Mouse (Mus musculus) NIH3T3 (cell line): ENCODE measurements around the gene Ksr2.
"Not testable (repeated sequence)": the region's sequence is repeated elsewhere in the genome, so short reads cannot be mapped to it uniquely, and the experiment has no call there.

Experiments
- DNase-seq: peaks from one replicate; pipeline ENCODE4 v3.0.0-alpha.2; 2012; ENCODE audit warnings: low read depth

The Ksr2 gene

DNA sequence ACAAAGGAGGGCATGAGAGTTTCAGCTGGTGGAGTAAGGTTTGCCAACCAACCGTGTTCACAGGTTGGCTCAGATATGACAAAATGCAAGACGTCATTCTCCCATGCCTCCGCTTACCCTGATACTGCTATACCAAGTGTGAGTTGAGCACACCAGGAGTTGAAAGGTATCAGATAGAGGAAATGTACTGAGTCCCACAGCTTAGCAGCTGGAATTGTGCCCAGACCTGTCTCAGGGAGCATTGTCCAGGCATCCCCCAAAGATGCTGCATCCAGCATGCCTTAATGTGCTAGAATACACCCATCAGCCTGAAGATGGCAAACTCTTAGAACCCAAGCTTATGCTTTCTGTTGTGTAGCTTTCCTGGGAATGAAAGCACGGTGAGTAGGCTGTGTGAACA lies 206.5 kb downstream of the Ksr2 start:
- DNase-seq: no peak

DNA sequence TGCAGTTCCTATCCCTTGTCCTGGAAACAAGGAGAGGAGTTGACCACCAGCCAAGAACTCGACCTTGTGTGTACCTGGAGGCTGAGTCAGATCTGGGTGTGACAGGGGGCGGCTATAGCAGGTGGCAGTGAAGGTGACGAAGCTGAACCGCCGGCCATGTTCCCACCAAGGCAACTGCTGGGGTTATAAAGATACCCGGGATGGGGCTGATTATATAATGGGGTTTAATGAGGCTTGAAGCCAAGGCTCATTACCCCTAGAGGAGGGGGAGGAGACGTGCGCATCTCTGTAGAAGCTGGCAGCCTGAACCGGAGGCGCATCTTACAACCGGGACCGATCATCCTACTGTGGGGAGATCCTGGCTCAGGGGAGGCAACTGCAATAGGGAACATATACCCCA lies 208.4 kb downstream of the Ksr2 start:
- DNase-seq: no peak

GRCm38 (mm10) chr5:117623206-117623605 lies 209.4 kb downstream of the Ksr2 start:
- DNase-seq: not testable (repeated sequence)

GRCm38 (mm10) chr5:117626907-117627306 lies 213.1 kb downstream of the Ksr2 start:
- no peak for DNase-seq

DNA sequence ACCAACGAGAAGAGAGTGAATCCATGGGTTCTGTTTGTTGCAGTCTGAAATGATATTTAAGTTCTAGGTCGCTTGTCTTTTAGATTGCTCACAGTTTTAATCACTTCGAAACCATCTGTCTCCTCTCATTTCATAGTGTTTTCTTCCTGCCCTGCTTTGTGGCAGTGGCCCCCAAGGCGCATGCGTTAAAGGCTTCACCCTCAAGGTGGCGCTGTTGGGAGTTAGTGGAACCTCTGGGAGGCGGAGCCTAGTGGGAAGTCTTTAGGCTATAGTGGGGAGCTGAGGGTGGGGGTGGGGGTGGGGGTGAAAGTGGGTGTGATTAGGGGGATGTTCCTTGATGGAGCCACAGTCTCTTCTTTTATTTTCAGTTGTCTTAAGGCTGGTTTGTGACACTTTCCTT lies 214.6 kb downstream of the Ksr2 start:
- peak; percentile 18 for DNase-seq

DNA sequence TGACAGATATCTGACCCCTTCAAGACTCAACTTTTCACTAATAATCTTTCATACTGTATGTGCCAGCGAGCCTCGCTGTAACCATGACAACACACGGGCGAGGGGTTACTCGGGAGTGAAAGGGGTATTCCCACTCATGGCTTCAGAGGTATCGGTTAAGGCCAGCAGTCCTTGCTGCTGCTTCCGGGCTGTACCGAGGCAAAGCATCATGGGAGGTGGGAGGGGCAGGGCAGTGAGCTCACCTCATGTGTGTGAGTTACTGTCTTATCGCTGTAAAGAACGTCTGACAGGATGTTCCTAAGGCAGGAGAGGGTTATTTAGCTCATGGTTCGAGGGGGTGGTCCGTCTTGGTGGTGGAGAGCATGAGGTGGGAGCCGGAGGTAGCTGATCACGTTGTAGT lies 215.8 kb downstream of the Ksr2 start:
- no peak for DNase-seq

- no peak for DNase-seq
Observed at GRCm38 (mm10) chr5:117635211-117635610, 221.4 kb downstream of the Ksr2 start.

- DNase-seq: no peak
Observed at GRCm38 (mm10) chr5:117635838-117636237, 222.0 kb downstream of the Ksr2 start.

GRCm38 (mm10) chr5:117641585-117641984 lies 227.8 kb downstream of the Ksr2 start:
- DNase-seq: no peak

GRCm38 (mm10) chr5:117651238-117651886 lies 237.6 kb downstream of the Ksr2 start:
- no peak for DNase-seq

DNA sequence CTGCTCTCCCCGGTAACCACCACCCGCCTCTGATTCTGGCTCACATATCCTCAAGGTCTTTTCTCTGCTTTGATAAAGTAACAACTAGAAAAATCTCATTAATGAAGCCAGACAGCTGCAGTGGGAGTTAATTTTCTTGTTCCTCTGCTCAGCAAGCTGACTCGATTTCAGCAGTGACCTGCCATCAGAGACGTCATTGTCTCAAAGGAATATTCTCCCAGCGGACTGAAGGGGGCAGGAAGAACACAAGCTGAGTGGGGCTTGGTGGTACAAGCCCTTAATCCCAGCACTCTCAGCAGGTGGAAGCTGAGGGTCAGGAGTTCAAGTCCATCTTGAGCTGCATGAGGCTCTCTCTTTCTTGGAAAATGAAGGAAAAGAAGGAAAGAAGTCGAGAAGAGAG lies 244.8 kb downstream of the Ksr2 start:
- no peak for DNase-seq

GRCm38 (mm10) chr5:117659596-117659995 lies 245.8 kb downstream of the Ksr2 start:
- DNase-seq: no peak

DNA sequence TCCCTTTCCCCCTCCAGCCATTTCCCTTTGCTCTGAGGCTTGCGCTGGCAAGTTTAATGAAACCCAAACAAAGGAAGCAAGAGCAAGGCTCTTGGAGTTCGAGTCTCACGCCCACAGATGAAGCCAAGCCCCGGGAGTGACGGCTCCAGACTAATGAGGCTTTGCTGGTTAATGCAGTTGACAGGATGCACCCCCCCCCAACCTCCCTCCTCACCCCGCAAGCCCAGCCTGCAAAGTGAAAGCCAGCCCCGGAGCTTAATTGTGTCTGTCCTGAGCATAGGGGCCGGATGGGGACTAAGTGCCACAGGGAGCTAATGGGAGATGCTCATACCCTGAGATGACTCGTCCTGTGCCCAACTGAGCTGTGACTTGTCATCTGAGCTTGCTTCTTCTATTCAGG lies 251.4 kb downstream of the Ksr2 start:
- DNase-seq: no peak

DNA sequence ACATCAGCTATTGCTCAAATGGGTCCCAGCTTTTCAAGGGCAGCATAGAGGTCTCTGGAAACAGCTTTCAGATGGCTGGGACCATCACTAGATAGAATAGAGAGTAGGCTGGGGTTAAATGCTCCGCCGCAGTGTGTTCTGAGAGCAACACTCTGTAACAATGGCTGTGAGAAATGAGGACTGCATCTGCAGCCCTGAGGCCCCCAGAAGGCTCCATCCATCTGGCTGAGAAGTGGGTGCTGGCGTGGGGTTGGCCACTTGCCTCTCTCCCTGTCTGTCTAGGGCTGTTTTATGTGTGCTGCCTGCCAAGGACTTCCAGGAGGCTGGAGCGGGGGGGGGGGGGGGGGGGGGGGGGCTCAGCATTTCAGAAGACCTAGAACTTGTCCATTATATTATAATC lies 253.5 kb downstream of the Ksr2 start:
- no peak for DNase-seq

GRCm38 (mm10) chr5:117669265-117669664 lies 255.5 kb downstream of the Ksr2 start:
- DNase-seq: no peak

GRCm38 (mm10) chr5:117669843-117670242 lies 256.0 kb downstream of the Ksr2 start:
- DNase-seq: no peak

- no peak for DNase-seq
Observed at GRCm38 (mm10) chr5:117671362-117671761, 257.6 kb downstream of the Ksr2 start.

- DNase-seq: no peak
Observed at GRCm38 (mm10) chr5:117675840-117676239, 262.0 kb downstream of the Ksr2 start.

DNA sequence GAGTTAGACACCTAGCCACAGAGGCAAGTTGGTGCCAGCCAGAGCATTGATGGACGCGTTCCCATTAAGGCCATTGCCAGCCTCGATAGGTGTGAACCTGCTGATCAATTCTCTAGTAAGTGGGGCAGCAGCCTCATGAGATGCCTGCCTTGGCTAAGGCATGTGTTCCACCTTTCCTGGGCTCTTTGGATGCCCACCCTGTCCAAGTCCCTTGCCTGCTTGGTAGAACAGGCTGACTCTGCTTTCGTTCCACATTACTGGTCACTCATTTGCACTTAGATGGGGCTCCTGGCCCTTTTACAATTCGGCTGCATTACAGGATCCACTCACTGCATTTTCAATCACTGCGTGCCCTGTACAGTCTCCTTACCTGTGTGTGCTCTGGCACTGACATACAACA lies 263.4 kb downstream of the Ksr2 start:
- DNase-seq: no peak

- DNase-seq: no peak
Observed at GRCm38 (mm10) chr5:117678371-117678770, 264.6 kb downstream of the Ksr2 start.

DNA sequence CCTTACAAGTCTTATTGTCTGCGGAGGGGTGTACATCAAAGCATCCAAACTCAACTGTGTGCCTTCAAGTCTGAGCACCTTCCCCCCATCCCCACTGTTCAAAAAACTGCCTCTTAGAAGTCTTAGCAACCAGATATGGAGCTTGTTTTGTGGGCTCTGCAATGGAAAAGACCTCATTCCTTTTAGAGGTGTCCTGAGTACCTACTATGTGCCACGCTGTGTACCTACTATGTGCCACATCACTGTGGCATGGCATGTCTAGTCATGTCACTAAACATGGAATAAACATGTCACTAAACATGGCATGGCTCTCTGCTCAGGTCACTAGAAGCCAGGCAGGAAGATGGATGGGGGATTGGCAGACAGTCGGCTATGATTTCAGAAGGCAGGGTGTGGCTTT lies 268.4 kb downstream of the Ksr2 start:
- no peak for DNase-seq

GRCm38 (mm10) chr5:117684491-117684890 lies 270.7 kb downstream of the Ksr2 start:
- no peak for DNase-seq

DNA sequence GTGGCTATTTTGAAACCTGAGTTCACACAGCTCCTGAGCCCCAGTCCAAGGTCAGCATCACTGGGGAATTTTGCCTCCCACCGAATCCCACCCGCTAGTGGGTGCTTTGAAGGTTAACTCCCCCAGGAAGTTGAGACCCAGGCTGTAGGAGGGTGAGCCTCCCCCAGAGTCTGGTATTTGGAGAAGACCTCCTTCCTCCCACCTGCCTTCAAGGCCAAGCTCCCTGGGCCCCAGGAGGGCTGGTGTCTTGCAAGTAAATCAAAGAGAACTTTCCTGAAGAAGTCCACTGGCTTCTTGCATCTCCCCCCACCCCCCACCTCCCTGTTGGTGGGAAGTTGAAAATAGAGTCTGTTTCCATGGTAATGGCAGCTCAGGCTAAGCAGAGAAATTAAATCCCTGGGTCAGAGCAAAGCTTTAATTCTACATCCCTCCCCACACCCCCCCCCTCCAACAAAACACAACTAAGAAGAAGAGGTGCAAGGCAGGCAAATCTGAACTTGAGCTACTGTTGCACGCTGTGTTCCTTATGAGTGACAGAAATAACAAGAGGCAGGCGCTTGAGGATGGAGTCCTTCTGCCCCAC lies 274.1 kb downstream of the Ksr2 start:
- no peak for DNase-seq

- DNase-seq: no peak
Observed at GRCm38 (mm10) chr5:117688738-117689137, 274.9 kb downstream of the Ksr2 start.
